Mouse (Mus musculus) liver, postnatal 0 days (tissue): ENCODE results near the gene Cpd.

Experiments
- CTCF ChIP-seq: sonication (generic); IDR thresholded peaks from 2 replicates; pipeline ENCODE4 v1.5.1; 2016; ENCODE audit warnings: antibody characterized with exemption, low read depth
- EP300 ChIP-seq: IDR thresholded peaks from 2 replicates; pipeline ENCODE4 v1.6.1; 2016; ENCODE audit warnings: antibody characterized with exemption, low read depth, mild to moderate bottlenecking

DNA sequence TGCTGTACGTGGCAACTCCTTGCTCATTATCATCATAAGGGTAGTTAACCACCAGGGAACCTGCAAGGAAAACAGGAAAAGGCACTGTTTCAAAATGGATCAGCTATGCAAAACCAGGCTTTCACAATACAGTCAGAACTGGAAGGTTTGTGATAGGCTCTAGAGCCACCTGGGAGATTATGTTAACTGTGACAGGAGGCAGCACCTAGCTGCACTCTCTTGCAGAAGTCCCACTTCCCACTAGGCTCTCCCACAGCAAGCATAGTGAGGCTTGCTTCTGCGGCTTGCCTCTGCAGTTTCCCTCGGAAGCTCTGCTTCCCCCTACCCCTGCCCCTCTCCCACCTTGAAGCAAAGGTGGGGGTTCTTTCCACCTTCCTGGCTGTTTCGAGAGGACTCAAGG lies 40.8 kb downstream of the Cpd start:
- TF ChIP-seq EP300 (no peak), CTCF (no peak)
